Mouse (Mus musculus): ENCODE measurements around the gene Pax9. TPM values are rescaled to one million over a fixed set of nuclear protein-coding genes. Genes with fewer than 3 reads are reported as not detected.
A peak's percentile ranks its signal among the peaks of the same experiment; 100 is the strongest.

Gene Pax9
- polyA plus RNA-seq, 1 experiment from 2014 or later, result 0.08 TPM

GRCm38 (mm10) chr12:56701004-56701403, 9.4 kb downstream of the Pax9 start:
- no peaks in the 10 kb centered on the region for H3K9me3 ChIP-seq (ENCODE audit: control insufficient read depth, low read length)
- H3K4me3 ChIP-seq (ENCODE audit: low read depth, low read length), result no peak overlapping the region
- H3K9ac ChIP-seq (ENCODE audit: low read length), result no peak overlapping the region
- ATAC-seq (ENCODE audit: low FRiP score) (no peak), DNase-seq (ENCODE audit: low spot score, missing footprints) (peak; percentile 93)
- 6% methylated on average over 6 of the region's 6 CpGs for WGBS
- peaks cover 69% of the 10 kb centered on the region for H3K27me3 ChIP-seq (ENCODE audit: control insufficient read depth, insufficient read depth, low read length)
- H3K27ac ChIP-seq (ENCODE audit: low read depth, low read length), result no peak overlapping the region
- peaks cover 9% of the 10 kb centered on the region for H3K4me1 ChIP-seq (ENCODE audit: control insufficient read depth, insufficient read depth, low read length)
- H3K4me2 ChIP-seq, result no peak overlapping the region
- no peaks in the 10 kb centered on the region for H3K36me3 ChIP-seq (ENCODE audit: control insufficient read depth, insufficient read depth, low read length)

GRCm38 (mm10) chr12:56717971-56718706, 26.6 kb downstream of the Pax9 start:
- Histone ChIP-seq H3K27me3 (ENCODE audit: control insufficient read depth, insufficient read depth, low read length) (peaks cover 6% of the 10 kb centered on the region; the same call in 1 of the 2 replicates), H3K27ac (ENCODE audit: low read depth, low read length) (no peak overlapping the region), H3K36me3 (ENCODE audit: control insufficient read depth, insufficient read depth, low read length) (no peaks in the 10 kb centered on the region), H3K9ac (ENCODE audit: low read length) (no peak overlapping the region), H3K9me3 (ENCODE audit: control insufficient read depth, low read length) (no peaks in the 10 kb centered on the region), H3K4me3 (ENCODE audit: low read depth, low read length) (no peak overlapping the region), H3K4me1 (ENCODE audit: control insufficient read depth, insufficient read depth, low read length) (peaks cover 3% of the 10 kb centered on the region; the same call in 1 of the 2 replicates), H3K4me2 (peak overlapping the region; percentile 8; the same call in 1 of the 2 replicates)
- DNase-seq (ENCODE audit: low spot score, missing footprints) (peak; percentile 87), ATAC-seq (ENCODE audit: low FRiP score) (no peak)
- 3% methylated on average over 14 of the region's 14 CpGs for WGBS

- Histone ChIP-seq H3K9ac (ENCODE audit: low read length) (no peak overlapping the region), H3K36me3 (ENCODE audit: control insufficient read depth, insufficient read depth, low read length) (no peaks in the 10 kb centered on the region), H3K4me2 (no peak overlapping the region), H3K27me3 (ENCODE audit: control insufficient read depth, insufficient read depth, low read length) (peaks cover 6% of the 10 kb centered on the region; the same call in 1 of the 2 replicates), H3K4me3 (ENCODE audit: low read depth, low read length) (no peak overlapping the region), H3K27ac (ENCODE audit: low read depth, low read length) (no peak overlapping the region), H3K4me1 (ENCODE audit: control insufficient read depth, insufficient read depth, low read length) (peaks cover 3% of the 10 kb centered on the region; the same call in 1 of the 2 replicates), H3K9me3 (ENCODE audit: control insufficient read depth, low read length) (no peaks in the 10 kb centered on the region)
- 28% methylated on average over 6 of the region's 6 CpGs for WGBS
- ATAC-seq (ENCODE audit: low FRiP score) (no peak), DNase-seq (ENCODE audit: low spot score, missing footprints) (no peak)
Observed at GRCm38 (mm10) chr12:56718707-56719051, 27.1 kb downstream of the Pax9 start.

DNA sequence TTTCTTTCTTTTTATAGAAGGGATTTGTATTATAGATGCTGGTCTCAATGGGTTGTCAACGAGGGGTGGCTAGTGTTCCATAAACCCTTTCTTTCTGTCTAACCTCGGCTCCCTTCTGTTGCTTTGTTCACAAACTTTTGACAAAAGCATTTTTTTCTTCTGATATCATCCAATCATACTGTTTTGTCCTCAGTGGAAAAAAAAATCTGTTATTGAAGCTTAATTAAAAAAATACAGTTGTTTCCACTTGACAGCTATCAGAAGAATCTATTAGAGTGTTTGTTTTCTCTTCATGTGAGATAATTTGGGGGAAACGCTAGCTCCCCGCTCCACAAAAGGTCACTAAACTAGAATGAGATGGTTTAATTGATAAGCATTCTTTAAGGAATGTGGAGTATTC, 36.1 kb downstream of the Pax9 start:
- DNase-seq (ENCODE audit: low spot score, missing footprints), result no peak
- no peak overlapping the region for H3K9ac ChIP-seq (ENCODE audit: low read length)
- H3K27me3 ChIP-seq (ENCODE audit: control insufficient read depth, insufficient read depth, low read length), result no peaks in the 10 kb centered on the region
- no peak for ATAC-seq (ENCODE audit: low FRiP score)
- 53% methylated on average over 4 of the region's 4 CpGs for WGBS
- H3K4me3 ChIP-seq (ENCODE audit: low read depth, low read length), result no peak overlapping the region
- H3K27ac ChIP-seq (ENCODE audit: low read depth, low read length), result no peak overlapping the region
- H3K36me3 ChIP-seq (ENCODE audit: control insufficient read depth, insufficient read depth, low read length), result no peaks in the 10 kb centered on the region
- H3K9me3 ChIP-seq (ENCODE audit: control insufficient read depth, low read length), result no peaks in the 10 kb centered on the region
- no peaks in the 10 kb centered on the region for H3K4me1 ChIP-seq (ENCODE audit: control insufficient read depth, insufficient read depth, low read length)
- H3K4me2 ChIP-seq, result no peak overlapping the region

GRCm38 (mm10) chr12:56737104-56737503, 45.5 kb downstream of the Pax9 start:
- Histone ChIP-seq H3K9ac (ENCODE audit: low read length) (no peak overlapping the region), H3K4me3 (ENCODE audit: low read depth, low read length) (no peak overlapping the region), H3K27ac (ENCODE audit: low read depth, low read length) (no peak overlapping the region), H3K36me3 (ENCODE audit: control insufficient read depth, insufficient read depth, low read length) (no peaks in the 10 kb centered on the region), H3K27me3 (ENCODE audit: control insufficient read depth, insufficient read depth, low read length) (no peaks in the 10 kb centered on the region), H3K9me3 (ENCODE audit: control insufficient read depth, low read length) (no peaks in the 10 kb centered on the region), H3K4me1 (ENCODE audit: control insufficient read depth, insufficient read depth, low read length) (no peaks in the 10 kb centered on the region), H3K4me2 (no peak overlapping the region)
- ATAC-seq (ENCODE audit: low FRiP score) (no peak), DNase-seq (ENCODE audit: low spot score, missing footprints) (no peak)
- WGBS, result 93% methylated on average over 4 of the region's 4 CpGs

Other genes starting within 250 kb of the Pax9 start
- 5.6 and 7.0 TPM in 2 replicates for gene Nkx2-1, start 154.9 kb upstream of the Pax9 start, polyA plus RNA-seq (2014; fragmentation: Nextera tagmentation; extraction: Ambion mirVana)
- 8.5 and 8.8 TPM in 2 replicates for gene Nkx2-9, start 78.5 kb upstream of the Pax9 start, polyA plus RNA-seq (2014; fragmentation: Nextera tagmentation; extraction: Ambion mirVana)

Measured in midbrain, embryonic 11.5 days (tissue).